Comparison of ENCODE assay signal across 30 mouse cellular contexts in the genomic region with DNA sequence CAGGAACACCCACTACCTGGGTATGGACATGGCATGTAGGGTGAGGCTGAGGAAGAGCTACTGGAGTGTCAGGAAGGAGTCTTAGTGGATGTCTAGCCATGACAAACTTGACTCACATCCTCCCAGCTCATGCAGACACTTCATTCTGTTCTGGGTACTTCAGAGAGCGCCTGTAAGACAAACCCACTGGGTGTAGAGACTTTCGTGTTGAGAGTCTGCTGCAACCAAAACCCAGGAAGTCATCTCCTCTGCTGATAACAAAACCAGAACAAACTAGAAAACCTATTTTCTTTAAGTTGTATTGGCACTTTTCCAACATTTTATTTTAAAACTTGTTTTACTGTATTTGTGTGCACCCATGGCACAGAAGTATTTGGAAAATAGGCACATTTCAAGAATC. TPM values are rescaled to one million over a fixed set of nuclear protein-coding genes. Genes with fewer than 3 reads are reported as not detected.
DNase-seq lines count a peak whose midpoint lies in the region; ATAC-seq and TF ChIP-seq lines count a peak whose summit lies in the region.
"Had no signal": no experiment of that assay in that cellular context is flagged by ENCODE, and none has a peak within 500 bp of the region (broad histone marks: within the 10 kb centered on the region; RNA-seq: fewer than 3 reads in every experiment).

No protein-coding gene starts in this region.

- no peak overlapping the region for H3K9ac ChIP-seq in liver, embryonic 12.5 days
- no peak overlapping the region for H3K9ac ChIP-seq in MEL (ENCODE audit: control insufficient read depth, low read depth, low read length, poor library complexity, severe bottlenecking)
- H3K9ac ChIP-seq: embryonic facial prominence, embryonic 12.5 days; forebrain, embryonic 15.5 days; heart, embryonic 12.5 days; hindbrain, embryonic 14.5 days; kidney, embryonic 15.5 days; limb, embryonic 12.5 days; liver, embryonic 14.5 days; lung, embryonic 14.5 days; midbrain, embryonic 13.5 days had no signal

- WGBS in liver, embryonic 12.5 days (ENCODE audit: insufficient replicate concordance), result 71% methylated on average over 2 of the region's 2 CpGs

- peak; percentile 73 to 79 for TF ChIP-seq EP300 in MEL (IDR thresholded peaks at IDR 0.05; ENCODE audit: low read depth in 1 of 2, low read length in 2 of 2)

- H3K36me3 ChIP-seq in liver, embryonic 12.5 days, result peaks cover 100% of the 10 kb centered on the region
- H3K36me3 ChIP-seq in MEL (ENCODE audit: control insufficient read depth in 1 of 2, insufficient read depth in 2 of 2, low read length in 2 of 2), result peaks cover 58 to 59% of the 10 kb centered on the region in 2 experiments

- H3K4me2 ChIP-seq in liver, embryonic 12.5 days, result no peak overlapping the region
- H3K4me2 ChIP-seq: embryonic facial prominence, embryonic 12.5 days; forebrain, embryonic 15.5 days; heart, embryonic 12.5 days; hindbrain, embryonic 14.5 days; kidney, embryonic 15.5 days; limb, embryonic 12.5 days; lung, embryonic 14.5 days; midbrain, embryonic 13.5 days had no signal

- no peaks in the 10 kb centered on the region for H3K27me3 ChIP-seq in liver, embryonic 12.5 days (replicated peaks)
- H3K27me3 ChIP-seq in MEL (ENCODE audit: control insufficient read depth in 1 of 2, insufficient read depth in 2 of 2, low read length in 2 of 2), result no peaks in the 10 kb centered on the region
- H3K27me3 ChIP-seq: embryonic facial prominence, embryonic 12.5 days; forebrain, embryonic 15.5 days; heart, embryonic 12.5 days; kidney, embryonic 15.5 days; limb, embryonic 12.5 days; midbrain, embryonic 13.5 days had no signal

- 0 out of 2 replicates have a peak overlapping the region, but pooled peaks have one; percentile 59 for H3K27ac ChIP-seq in liver, embryonic 12.5 days
- H3K27ac ChIP-seq in MEL (ENCODE audit: control insufficient read depth, low read depth, low read length), result peak overlapping the region; percentile 89
- H3K27ac ChIP-seq: embryonic facial prominence, embryonic 12.5 days; forebrain, embryonic 15.5 days; gastrocnemius, adult 2 months; heart, adult 2 months; hindbrain, embryonic 14.5 days; kidney, embryonic 15.5 days; limb, embryonic 12.5 days; liver, embryonic 14.5 days; midbrain, embryonic 13.5 days; stomach, postnatal 0 days had no signal

- DNase-seq in liver, result no peak
- peak; percentile 84 for DNase-seq in MEL (ENCODE audit: low read depth, low spot score)
- DNase-seq in cerebellum, adult 18-20 months, result no peak
- DNase-seq in cerebellum, adult 11 months, result no peak
- no peak for DNase-seq in lung, postnatal 10 days
- DNase-seq: adrenal gland, postnatal 25 days; cerebellum, adult 8-10 months; cerebellum, postnatal 25 days; gastrocnemius, adult 2 months; gastrocnemius, postnatal 36 days; heart, adult 2 months; heart, postnatal 4 days; kidney, adult 18-20 months; kidney, postnatal 25 days; lung, embryonic 14.5 days; right cerebral cortex, postnatal 14 days; thymus, adult 18-20 months; thymus, postnatal 25 days had no signal

- peaks cover 29% of the 10 kb centered on the region for H3K4me1 ChIP-seq in liver, embryonic 12.5 days
- peaks cover 34 to 40% of the 10 kb centered on the region in 2 experiments for H3K4me1 ChIP-seq in MEL (ENCODE audit: control insufficient read depth in 1 of 2, insufficient read depth in 2 of 2, low read length in 2 of 2)
- H3K4me1 ChIP-seq: embryonic facial prominence, embryonic 12.5 days; forebrain, embryonic 15.5 days; kidney, embryonic 15.5 days; limb, embryonic 12.5 days; midbrain, embryonic 13.5 days had no signal

- no peak overlapping the region for H3K4me3 ChIP-seq in liver, embryonic 12.5 days
- H3K4me3 ChIP-seq in MEL (ENCODE audit: control insufficient read depth in 1 of 2, insufficient read depth in 1 of 2, low read depth in 2 of 2, low read length in 2 of 2), result no peak overlapping the region
- H3K4me3 ChIP-seq: embryonic facial prominence, embryonic 12.5 days; forebrain, embryonic 15.5 days; gastrocnemius, adult 2 months; heart, adult 2 months; heart, embryonic 12.5 days; kidney, embryonic 15.5 days; limb, embryonic 12.5 days; midbrain, embryonic 13.5 days had no signal

- H3K9me3 ChIP-seq in liver, embryonic 12.5 days (replicated peaks), result no peaks in the 10 kb centered on the region
- H3K9me3 ChIP-seq in MEL (replicated peaks; ENCODE audit: insufficient read depth, low read length), result no peaks in the 10 kb centered on the region
- H3K9me3 ChIP-seq: embryonic facial prominence, embryonic 12.5 days; forebrain, embryonic 15.5 days; G1E; heart, embryonic 12.5 days; kidney, embryonic 15.5 days; limb, embryonic 12.5 days; midbrain, embryonic 13.5 days had no signal

- ATAC-seq in liver, embryonic 12.5 days, result no peak
- peak; percentile 73 for ATAC-seq in inflammation-experienced regulatory T-cells, adult 6 months
- ATAC-seq: forebrain, embryonic 15.5 days; midbrain, embryonic 13.5 days had no signal

- no peak for TF ChIP-seq POLR2A in MEL (IDR thresholded peaks at IDR 0.05; ENCODE audit: control insufficient read depth in 1 of 2, insufficient read depth in 1 of 2, low read depth in 1 of 2, low read length in 2 of 2, poor library complexity in 1 of 2)

- H3K79me2 ChIP-seq in MEL (ENCODE audit: control insufficient read depth, insufficient read depth, low read length, poor library complexity), result peaks cover 17% of the 10 kb centered on the region

- no peak for TF ChIP-seq RAD21 in MEL (IDR thresholded peaks at IDR 0.05; ENCODE audit: low read depth, low read length)

- TF ChIP-seq CTCF in MEL (IDR thresholded peaks at IDR 0.05 in 2 of 3, conservative IDR thresholded peaks at IDR 0.05 in 1 of 3; ENCODE audit: control insufficient read depth in 1 of 3, insufficient read depth in 1 of 3, low read depth in 2 of 3, low read length in 3 of 3, poor library complexity in 1 of 3, severe bottlenecking in 1 of 3), result no peak

TF ChIP-seq in MEL, 35 proteins besides CTCF, POLR2A, EP300 and RAD21 (continues in another document):
- peak; percentile 18; the same call in 1 of the 2 replicates for TF ChIP-seq MXI1 (IDR thresholded peaks at IDR 0.05; ENCODE audit: low read depth, low read length)
- TF ChIP-seq USF1 (IDR thresholded peaks at IDR 0.05; ENCODE audit: low read depth, low read length), result 0 out of 2 replicates have a peak, but pooled peaks have one; percentile 5
- no peak for TF ChIP-seq ZMIZ1 (IDR thresholded peaks at IDR 0.05; ENCODE audit: low read depth, low read length)
- peak; percentile 70 for TF ChIP-seq SIN3A (IDR thresholded peaks at IDR 0.05; ENCODE audit: low read length)
- TF ChIP-seq TAL1 (IDR thresholded peaks at IDR 0.05; ENCODE audit: low read length), result peak; percentile 56
- no peak for TF ChIP-seq NELFE (IDR thresholded peaks at IDR 0.05; ENCODE audit: low read depth, low read length)
- TF ChIP-seq ELF1 (IDR thresholded peaks at IDR 0.05; ENCODE audit: low read depth, low read length), result peak; percentile 73
- peak; percentile 78 for TF ChIP-seq ETS1 (IDR thresholded peaks at IDR 0.05; ENCODE audit: low read depth, low read length)
- no peak for TF ChIP-seq ZKSCAN1 (IDR thresholded peaks at IDR 0.05; ENCODE audit: low read depth, low read length)
- peak; percentile 41; the same call in 1 of the 2 replicates for TF ChIP-seq BHLHE40 (IDR thresholded peaks at IDR 0.05; ENCODE audit: borderline replicate concordance, low read depth, low read length)
- TF ChIP-seq HCFC1 (IDR thresholded peaks at IDR 0.05; ENCODE audit: low read depth, low read length), result peak; percentile 47; the same call in 1 of the 2 replicates
- TF ChIP-seq RCOR1 (IDR thresholded peaks at IDR 0.05; ENCODE audit: low read depth, low read length), result peak; percentile 96
- peak; percentile 54; the same call in 1 of the 2 replicates for TF ChIP-seq MEF2A (IDR thresholded peaks at IDR 0.05; ENCODE audit: extremely low read depth, insufficient replicate concordance, low read depth, low read length, poor library complexity, severe bottlenecking)
- TF ChIP-seq TCF12 (IDR thresholded peaks at IDR 0.05; ENCODE audit: low read depth, low read length), result peak; percentile 73

RNA-seq across cellular contexts. Expression of gene Ccl25, which starts 19.2 kb away (rescaled TPM):
- 9.6 and 10.9 TPM in 2 replicates for polyA plus RNA-seq in liver, embryonic 12.5 days (2016; fragmentation: Nextera tagmentation; extraction: Ambion mirVana)
- 25.0 and 32.2 TPM in 2 replicates for total RNA-seq in MEL (2012; rRNA removed)
- polyA plus RNA-seq in MEL (2012; ENCODE audit: insufficient read depth in 1 of 2, insufficient read length in 2 of 2, low read depth in 1 of 2, low replicate concordance in 2 of 2, missing spikeins in 1 of 2), result 10 to 100 TPM in 1 of 2 experiments, not detected in 1; 33.8 TPM
- 10 to 100 TPM in 2 of 3 experiments, 1 to 10 TPM in 1; 7.7 to 12.9 (median 11.6) TPM for polyA plus RNA-seq in inflammation-experienced regulatory T-cells, adult 6 months (2017; shearing (Covaris generic))

RNA-seq across cellular contexts. Expression of gene Elavl1, which starts 19.4 kb away (rescaled TPM):
- 211 and 215 TPM in 2 replicates for polyA plus RNA-seq in liver, embryonic 12.5 days (2016; fragmentation: Nextera tagmentation; extraction: Ambion mirVana)
- 64.2 and 76.9 TPM in 2 replicates for total RNA-seq in MEL (2012; rRNA removed)
- polyA plus RNA-seq in MEL (2012; ENCODE audit: insufficient read depth in 1 of 2, insufficient read length in 2 of 2, low read depth in 1 of 2, low replicate concordance in 2 of 2, missing spikeins in 1 of 2), result 10 to 100 TPM in 1 of 2 experiments, not detected in 1; 77.4 TPM
- 10 to 100 TPM; 31.0 to 37.8 (median 34.3) TPM for polyA plus RNA-seq in inflammation-experienced regulatory T-cells, adult 6 months (2017; shearing (Covaris generic))

RNA-seq across cellular contexts. Expression of gene Timm44, which starts 30.1 kb away (rescaled TPM):
- polyA plus RNA-seq in liver, embryonic 12.5 days (2016; fragmentation: Nextera tagmentation; extraction: Ambion mirVana), result 53.0 and 54.4 TPM in 2 replicates
- total RNA-seq in MEL (2012; rRNA removed), result 147 and 174 TPM in 2 replicates
- 100 to 1,000 TPM in 1 of 2 experiments, not detected in 1; 199 TPM for polyA plus RNA-seq in MEL (2012; ENCODE audit: insufficient read depth in 1 of 2, insufficient read length in 2 of 2, low read depth in 1 of 2, low replicate concordance in 2 of 2, missing spikeins in 1 of 2)
- polyA plus RNA-seq in inflammation-experienced regulatory T-cells, adult 6 months (2017; shearing (Covaris generic)), result 10 to 100 TPM; 69.8 to 91.0 (median 81.9) TPM

RNA-seq across cellular contexts. Expression of gene Ctxn1, which starts 46.8 kb away (rescaled TPM):
- polyA plus RNA-seq in liver, embryonic 12.5 days (2016; fragmentation: Nextera tagmentation; extraction: Ambion mirVana), result 5.5 and 7.1 TPM in 2 replicates
- 0.26 and 0.58 TPM in 2 replicates for total RNA-seq in MEL (2012; rRNA removed)
- polyA plus RNA-seq in MEL (2012; ENCODE audit: insufficient read depth in 1 of 2, insufficient read length in 2 of 2, low read depth in 1 of 2, low replicate concordance in 2 of 2, missing spikeins in 1 of 2), result 1 to 10 TPM in 1 of 2 experiments, not detected in 1; 5.6 TPM
- under 1 TPM in 2 of 3 experiments, not detected in 1; 0.74 to 0.89 TPM for polyA plus RNA-seq in inflammation-experienced regulatory T-cells, adult 6 months (2017; shearing (Covaris generic))

RNA-seq across cellular contexts. Expression of gene Snapc2, which starts 53.0 kb away (rescaled TPM):
- polyA plus RNA-seq in liver, embryonic 12.5 days (2016; fragmentation: Nextera tagmentation; extraction: Ambion mirVana), result 26.3 and 27.2 TPM in 2 replicates
- total RNA-seq in MEL (2012; rRNA removed), result 23.9 and 24.2 TPM in 2 replicates
- polyA plus RNA-seq in MEL (2012; ENCODE audit: insufficient read depth in 1 of 2, insufficient read length in 2 of 2, low read depth in 1 of 2, low replicate concordance in 2 of 2, missing spikeins in 1 of 2), result 10 to 100 TPM in 1 of 2 experiments, not detected in 1; 46.2 TPM
- 10 to 100 TPM in 2 of 3 experiments, 1 to 10 TPM in 1; 9.1 to 16.0 (median 15.9) TPM for polyA plus RNA-seq in inflammation-experienced regulatory T-cells, adult 6 months (2017; shearing (Covaris generic))
